Mouse (Mus musculus): ENCODE measurements at regions not wholly inside any gene's neighbourhood (a gene's known extent, or its start where the extent isn't known, plus 50 kb on each side); places are given as distances from the start of the nearest gene placed in this dataset.

DNA sequence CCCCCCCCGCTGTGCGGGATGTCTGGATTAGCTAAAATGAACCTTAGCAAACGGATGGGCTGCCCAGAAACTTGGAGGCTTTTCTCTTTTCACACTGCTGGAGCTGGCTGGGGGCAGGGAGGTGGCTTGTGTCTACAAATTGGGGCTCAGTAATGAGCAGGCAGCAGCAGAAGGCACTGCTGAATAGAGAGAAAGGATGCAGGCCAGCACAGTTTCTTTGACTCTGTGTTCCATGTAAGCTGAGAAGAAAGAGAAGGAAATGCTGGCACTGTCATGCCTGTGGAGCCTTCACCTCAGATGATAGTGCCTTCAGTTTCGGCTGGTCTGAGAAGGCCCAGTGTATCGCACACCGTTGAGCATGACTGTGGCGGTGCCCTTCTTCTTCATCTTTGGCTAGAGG is 305.6 kb upstream of the Adgrl2 start:
- Histone ChIP-seq H3K4me1 (peaks cover 20% of the 10 kb centered on the region), H3K27ac (replicated peaks) (peak overlapping the region; percentile 50; the same call in 1 of the 2 replicates), H3K4me3 (no peak overlapping the region), H3K9ac (replicated peaks) (no peak overlapping the region), H3K9me3 (no peaks in the 10 kb centered on the region), H3K36me3 (no peaks in the 10 kb centered on the region), H3K27me3 (no peaks in the 10 kb centered on the region), H3K4me2 (replicated peaks) (no peak overlapping the region)
- 8% methylated on average over 6 of the region's 7 CpGs for WGBS
- peak; percentile 91 for ATAC-seq (replicated peaks)

GRCm38 (mm10) chr3:149295257-149295831 is 305.0 kb upstream of the Adgrl2 start:
- Histone ChIP-seq H3K4me1 (peaks cover 20% of the 10 kb centered on the region), H3K4me3 (no peak overlapping the region), H3K9ac (replicated peaks) (no peak overlapping the region), H3K27ac (replicated peaks) (no peak overlapping the region), H3K27me3 (no peaks in the 10 kb centered on the region), H3K4me2 (replicated peaks) (no peak overlapping the region), H3K36me3 (no peaks in the 10 kb centered on the region), H3K9me3 (no peaks in the 10 kb centered on the region)
- peak; percentile 60 for ATAC-seq (replicated peaks)
- WGBS: 13% methylated on average over 10 of the region's 10 CpGs

- Histone ChIP-seq H3K4me2 (replicated peaks) (no peak overlapping the region), H3K27me3 (no peaks in the 10 kb centered on the region), H3K9me3 (no peaks in the 10 kb centered on the region), H3K4me3 (no peak overlapping the region), H3K9ac (replicated peaks) (no peak overlapping the region), H3K27ac (replicated peaks) (no peak overlapping the region), H3K36me3 (no peaks in the 10 kb centered on the region), H3K4me1 (peaks cover 20% of the 10 kb centered on the region)
- ATAC-seq (replicated peaks): no peak
- 41% methylated on average over 4 of the region's 4 CpGs for WGBS
These were observed 304.1 kb upstream of the Adgrl2 start for GRCm38 (mm10) chr3:149294445-149294844.

GRCm38 (mm10) chr3:149292459-149292858 is 302.1 kb upstream of the Adgrl2 start:
- Histone ChIP-seq H3K9ac (replicated peaks) (no peak overlapping the region), H3K4me3 (no peak overlapping the region), H3K4me1 (peaks cover 20% of the 10 kb centered on the region), H3K27ac (replicated peaks) (no peak overlapping the region), H3K9me3 (no peaks in the 10 kb centered on the region), H3K4me2 (replicated peaks) (no peak overlapping the region), H3K27me3 (no peaks in the 10 kb centered on the region), H3K36me3 (no peaks in the 10 kb centered on the region)
- WGBS: 23% methylated on average over 3 of the region's 3 CpGs
- ATAC-seq (replicated peaks): no peak

GRCm38 (mm10) chr3:149291473-149291872 is 301.1 kb upstream of the Adgrl2 start:
- H3K27ac ChIP-seq (replicated peaks): no peak overlapping the region
- H3K4me1 ChIP-seq: peaks cover 17% of the 10 kb centered on the region
- no peak overlapping the region for H3K4me2 ChIP-seq (replicated peaks)
- H3K9ac ChIP-seq (replicated peaks): no peak overlapping the region
- 7% methylated on average over 7 of the region's 7 CpGs for WGBS
- no peaks in the 10 kb centered on the region for H3K36me3 ChIP-seq
- no peak for ATAC-seq (replicated peaks)
- H3K4me3 ChIP-seq: no peak overlapping the region
- H3K9me3 ChIP-seq: no peaks in the 10 kb centered on the region
- no peaks in the 10 kb centered on the region for H3K27me3 ChIP-seq

GRCm38 (mm10) chr3:149290228-149290627 is 299.9 kb upstream of the Adgrl2 start:
- Histone ChIP-seq H3K27ac (replicated peaks) (no peak overlapping the region), H3K9ac (replicated peaks) (no peak overlapping the region), H3K4me2 (replicated peaks) (no peak overlapping the region), H3K4me3 (no peak overlapping the region), H3K9me3 (no peaks in the 10 kb centered on the region), H3K27me3 (no peaks in the 10 kb centered on the region), H3K4me1 (peaks cover 7% of the 10 kb centered on the region), H3K36me3 (no peaks in the 10 kb centered on the region)
- WGBS: 65% methylated on average over 8 of the region's 8 CpGs
- ATAC-seq (replicated peaks): no peak

GRCm38 (mm10) chr3:149287080-149287479 is 296.7 kb upstream of the Adgrl2 start:
- Histone ChIP-seq H3K4me1 (peaks cover 4% of the 10 kb centered on the region; the same call in 1 of the 2 replicates), H3K27ac (replicated peaks) (no peak overlapping the region), H3K4me2 (replicated peaks) (no peak overlapping the region), H3K9ac (replicated peaks) (no peak overlapping the region), H3K36me3 (no peaks in the 10 kb centered on the region), H3K27me3 (no peaks in the 10 kb centered on the region), H3K4me3 (no peak overlapping the region), H3K9me3 (no peaks in the 10 kb centered on the region)
- ATAC-seq (replicated peaks): no peak
- WGBS: 97% methylated on average over 4 of the region's 4 CpGs

GRCm38 (mm10) chr3:149284976-149285375 is 294.6 kb upstream of the Adgrl2 start:
- no peak for ATAC-seq (replicated peaks)
- H3K4me1 ChIP-seq: no peaks in the 10 kb centered on the region
- no peaks in the 10 kb centered on the region for H3K27me3 ChIP-seq
- H3K9ac ChIP-seq (replicated peaks): no peak overlapping the region
- 88% methylated on average over 4 of the region's 4 CpGs for WGBS
- no peak overlapping the region for H3K4me3 ChIP-seq
- H3K36me3 ChIP-seq: no peaks in the 10 kb centered on the region
- no peak overlapping the region for H3K27ac ChIP-seq (replicated peaks)
- no peaks in the 10 kb centered on the region for H3K9me3 ChIP-seq
- H3K4me2 ChIP-seq (replicated peaks): no peak overlapping the region

GRCm38 (mm10) chr3:149280807-149281789 is 290.7 kb upstream of the Adgrl2 start:
- no peaks in the 10 kb centered on the region for H3K9me3 ChIP-seq
- WGBS: 83% methylated on average over 9 of the region's 9 CpGs
- H3K4me1 ChIP-seq: no peaks in the 10 kb centered on the region
- no peak overlapping the region for H3K27ac ChIP-seq (replicated peaks)
- H3K4me3 ChIP-seq: no peak overlapping the region
- H3K27me3 ChIP-seq: no peaks in the 10 kb centered on the region
- no peak overlapping the region for H3K9ac ChIP-seq (replicated peaks)
- no peak overlapping the region for H3K4me2 ChIP-seq (replicated peaks)
- no peak for ATAC-seq (replicated peaks)
- H3K36me3 ChIP-seq: no peaks in the 10 kb centered on the region

GRCm38 (mm10) chr3:149279338-149279737 is 289.0 kb upstream of the Adgrl2 start:
- H3K36me3 ChIP-seq: no peaks in the 10 kb centered on the region
- no peak overlapping the region for H3K9ac ChIP-seq (replicated peaks)
- no peak overlapping the region for H3K4me3 ChIP-seq
- WGBS: 29% methylated on average over 6 of the region's 6 CpGs
- no peak for ATAC-seq (replicated peaks)
- H3K9me3 ChIP-seq: no peaks in the 10 kb centered on the region
- H3K27me3 ChIP-seq: no peaks in the 10 kb centered on the region
- H3K4me2 ChIP-seq (replicated peaks): no peak overlapping the region
- H3K4me1 ChIP-seq: no peaks in the 10 kb centered on the region; the same call in 1 of the 2 replicates
- H3K27ac ChIP-seq (replicated peaks): no peak overlapping the region

- 88% methylated on average over 3 of the region's 3 CpGs for WGBS
- H3K27me3 ChIP-seq: no peaks in the 10 kb centered on the region
- H3K4me2 ChIP-seq (replicated peaks): no peak overlapping the region
- H3K36me3 ChIP-seq: no peaks in the 10 kb centered on the region
- H3K4me3 ChIP-seq: no peak overlapping the region
- H3K27ac ChIP-seq (replicated peaks): no peak overlapping the region
- no peaks in the 10 kb centered on the region; the same call in 1 of the 2 replicates for H3K4me1 ChIP-seq
- H3K9me3 ChIP-seq: no peaks in the 10 kb centered on the region
- ATAC-seq (replicated peaks): no peak
- H3K9ac ChIP-seq (replicated peaks): no peak overlapping the region
These were observed 287.5 kb upstream of the Adgrl2 start for GRCm38 (mm10) chr3:149277812-149278211.

GRCm38 (mm10) chr3:149275478-149276132 is 285.2 kb upstream of the Adgrl2 start:
- no peak overlapping the region for H3K4me2 ChIP-seq (replicated peaks)
- WGBS: 54% methylated on average over 6 of the region's 6 CpGs
- no peak overlapping the region for H3K9ac ChIP-seq (replicated peaks)
- H3K27ac ChIP-seq (replicated peaks): no peak overlapping the region
- ATAC-seq (replicated peaks): no peak
- H3K36me3 ChIP-seq: no peaks in the 10 kb centered on the region
- no peaks in the 10 kb centered on the region; the same call in 1 of the 2 replicates for H3K4me1 ChIP-seq
- H3K9me3 ChIP-seq: no peaks in the 10 kb centered on the region
- no peaks in the 10 kb centered on the region for H3K27me3 ChIP-seq
- H3K4me3 ChIP-seq: no peak overlapping the region
